Comparison of ENCODE assay signal across 7 mouse cellular contexts in the genomic region with DNA sequence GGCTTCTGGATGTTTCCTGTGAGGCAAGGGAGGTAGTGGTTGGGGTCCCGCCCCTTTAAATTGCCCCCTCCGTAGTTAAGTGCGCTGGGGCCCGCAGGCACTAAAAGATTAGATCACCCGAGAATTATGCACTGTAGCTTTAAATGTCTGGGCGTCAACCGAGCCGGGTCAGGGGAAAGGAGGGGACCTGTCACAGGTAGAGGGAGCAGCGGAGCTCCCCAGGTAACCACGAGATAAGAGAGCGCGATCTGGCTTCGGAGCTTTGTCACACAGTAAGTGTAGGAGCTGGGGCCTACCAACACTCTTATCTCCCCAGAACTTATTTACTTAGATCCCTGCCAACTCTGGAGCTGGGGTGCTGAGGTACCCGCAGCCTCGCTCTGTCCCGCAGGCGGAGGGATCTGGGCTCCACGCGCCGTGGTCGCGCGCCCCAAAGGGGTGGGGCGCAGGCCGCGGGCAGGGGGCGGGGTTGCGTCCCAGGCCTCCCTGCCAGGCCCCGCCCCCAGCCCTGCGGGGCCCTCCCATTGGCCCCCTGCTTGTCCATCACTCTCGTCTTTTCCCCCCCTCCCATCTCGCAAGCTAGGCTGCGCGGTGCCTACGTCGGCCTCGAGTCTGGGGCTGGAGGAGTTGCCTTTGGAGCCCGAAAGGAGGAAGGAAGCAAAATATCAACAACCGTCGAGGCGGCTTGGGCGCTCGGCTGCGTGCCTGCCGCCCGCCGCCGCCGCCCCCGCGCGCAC. TPM values are rescaled to one million over a fixed set of nuclear protein-coding genes. Genes with fewer than 3 reads are reported as not detected.
A peak's percentile ranks its signal among the peaks of the same experiment; 100 is the strongest.
DNase-seq lines count a peak whose midpoint lies in the region; ATAC-seq lines count a peak whose summit lies in the region.

A gene (plus strand): TSS at position 586 of the 737 bp plus-strand sequence.

- H3K4me3 ChIP-seq in intestine, embryonic 15.5 days (replicated peaks), result peak within 1 kb of the TSS; percentile 87
- peak within 1 kb of the TSS; percentile 87 for H3K4me3 ChIP-seq in midbrain, embryonic 10.5 days

- H3K27ac ChIP-seq in intestine, embryonic 15.5 days, result peak within 1 kb of the TSS; percentile 100
- peak within 1 kb of the TSS; percentile 92 for H3K27ac ChIP-seq in midbrain, embryonic 10.5 days (replicated peaks)

- no peaks in the 10 kb centered on the region for H3K36me3 ChIP-seq in intestine, embryonic 15.5 days
- no peaks in the 10 kb centered on the region for H3K36me3 ChIP-seq in midbrain, embryonic 10.5 days

- peak; percentile 88 for ATAC-seq in intestine, embryonic 15.5 days

- H3K27me3 ChIP-seq in intestine, embryonic 15.5 days (replicated peaks), result no peaks in the 10 kb centered on the region
- H3K27me3 ChIP-seq in midbrain, embryonic 10.5 days (ENCODE audit: low read depth, poor library complexity, severe bottlenecking), result peaks cover 39% of the 10 kb centered on the region

- intact Hi-C loops in gastrocnemius, postnatal 36 days (cut with DNase I), result no loop called here
- intact Hi-C loops in left cerebral cortex, postnatal 25 days (cut with DNase I), result loop anchor here (2.0 to 5.0 kb wide), 2 partner anchors 31 to 80 kb away; no protein-coding TSS in a partner anchor

- H3K4me1 ChIP-seq in intestine, embryonic 15.5 days (replicated peaks), result peaks cover 67% of the 10 kb centered on the region
- peaks cover 89% of the 10 kb centered on the region for H3K4me1 ChIP-seq in midbrain, embryonic 10.5 days

- H3K9ac ChIP-seq in intestine, embryonic 15.5 days, result peak within 1 kb of the TSS; percentile 96

- DNase-seq in adrenal gland, adult 2 months, result peak; percentile 98
- DNase-seq in embryo, embryonic 11.5 days (ENCODE audit: low read depth, low spot score), result peak; percentile 97
- DNase-seq in gastrocnemius, postnatal 36 days, result peak; percentile 92 to 96
- DNase-seq in left cerebral cortex, postnatal 25 days (ENCODE audit: low spot score in 2 of 2), result peak; percentile 93 to 97
- peak; percentile 94 for DNase-seq in midbrain, embryonic 10.5 days (ENCODE audit: low spot score)
- peak; percentile 94 for DNase-seq in right cerebral cortex, postnatal 4 days

- WGBS in intestine, embryonic 15.5 days, result under 1% methylated on average over 45 of the region's 52 CpGs
- WGBS in midbrain, embryonic 10.5 days, result under 1% methylated on average over 50 of the region's 52 CpGs

- H3K9me3 ChIP-seq in intestine, embryonic 15.5 days, result no peaks in the 10 kb centered on the region
- no peaks in the 10 kb centered on the region for H3K9me3 ChIP-seq in midbrain, embryonic 10.5 days (replicated peaks)

- H3K4me2 ChIP-seq in intestine, embryonic 15.5 days (replicated peaks), result peak within 1 kb of the TSS; percentile 93

RNA-seq across cellular contexts. Expression of the gene that starts here (rescaled TPM):
- total RNA-seq in adrenal gland, adult 2 months (2021), result 100 to 1,000 TPM in 1 of 2 experiments, 10 to 100 TPM in 1; 78.4 to 114 TPM
- 173 and 185 TPM in 2 replicates for polyA plus RNA-seq in adrenal gland, adult 2 months (2012; rRNA removed)
- 100 to 1,000 TPM; 156 to 174 TPM for total RNA-seq in gastrocnemius, postnatal 36 days (2021)
- polyA plus RNA-seq in intestine, embryonic 15.5 days (2015; fragmentation: Nextera tagmentation; extraction: Ambion mirVana), result 19.7 and 20.8 TPM in 2 replicates
- 100 to 1,000 TPM; 211 to 225 TPM for total RNA-seq in left cerebral cortex, postnatal 25 days (2021)
- polyA plus RNA-seq in midbrain, embryonic 10.5 days (2016; fragmentation: Nextera tagmentation; extraction: Ambion mirVana), result 8.2 and 11.0 TPM in 2 replicates

Comparison
In these comparisons a context has a peak if more than half of its experiments do, and no peak if none do; other contexts are left out.
1. Peak in every context shown above with its lines: DNase-seq, ATAC-seq, H3K4me3 ChIP-seq and H3K27ac ChIP-seq.